Mouse (Mus musculus) MEL (cell line): ENCODE data around the gene Ube2g2. TPM values are rescaled to one million over a fixed set of nuclear protein-coding genes. Genes with fewer than 3 reads are reported as not detected.
A peak's percentile ranks its signal among the peaks of the same experiment; 100 is the strongest.

Source experiments
- DNase-seq: peaks from one replicate; pipeline ENCODE4 v3.0.0; 2011; ENCODE audit warnings: low read depth, low spot score
- H3K27ac ChIP-seq: 2 replicates; pipeline ENCODE4 v1.5.1; 2012; ENCODE audit warnings: low read depth, mild to moderate bottlenecking, control low read depth, low read length, moderate library complexity; ENCODE audit not compliant: control insufficient read depth
- H3K27me3 ChIP-seq, 2 experiments: fragments of 150-350 bp in 1 of 2; sonication (generic) in 1 of 2; 2 replicates each; pipeline ENCODE4 v1.6.1; 2012; ENCODE audit warnings: low read length in 2 of 2, mild to moderate bottlenecking in 2 of 2, improper control_type of control experiment in 1 of 2, moderate library complexity in 1 of 2; ENCODE audit not compliant: insufficient read depth in 2 of 2, control insufficient read depth in 1 of 2
- H3K36me3 ChIP-seq, 2 experiments: 2 replicates each; pipeline ENCODE4 v1.6.1; 2012 to 2014; ENCODE audit warnings: low read length in 2 of 2, improper control_type of control experiment in 1 of 2, inconsistent platforms in 1 of 2, mild to moderate bottlenecking in 1 of 2; ENCODE audit not compliant: insufficient read depth in 2 of 2, control insufficient read depth in 1 of 2
- H3K4me1 ChIP-seq, 2 experiments: fragments of 150-350 bp in 1 of 2; sonication (generic) in 1 of 2; 2 replicates each; pipeline ENCODE4 v1.6.1; 2012; ENCODE audit warnings: low read length in 2 of 2, improper control_type of control experiment in 1 of 2, mild to moderate bottlenecking in 1 of 2; ENCODE audit not compliant: insufficient read depth in 2 of 2, control insufficient read depth in 1 of 2
- H3K4me3 ChIP-seq, 2 experiments: fragments of 150-350 bp in 1 of 2; sonication (generic) in 1 of 2; 2 replicates each; pipeline ENCODE4 v1.5.1; 2012; ENCODE audit warnings: low read depth in 2 of 2, low read length in 2 of 2, mild to moderate bottlenecking in 2 of 2, moderate library complexity in 2 of 2, control low read depth in 1 of 2, improper control_type of control experiment in 1 of 2; ENCODE audit not compliant: control insufficient read depth in 1 of 2, insufficient read depth in 1 of 2
- H3K79me2 ChIP-seq: 2 replicates; pipeline ENCODE4 v1.6.1; 2012; ENCODE audit warnings: mild to moderate bottlenecking, low read length, moderate library complexity; ENCODE audit not compliant: control insufficient read depth, poor library complexity, insufficient read depth
- H3K9ac ChIP-seq: 2 replicates; pipeline ENCODE4 v1.6.1; 2012; ENCODE audit warnings: low read depth, mild to moderate bottlenecking, control low read depth, low read length, moderate library complexity; ENCODE audit not compliant: control insufficient read depth, poor library complexity, severe bottlenecking
- H3K9me3 ChIP-seq: fragments of 150-350 bp; sonication (generic); replicated peaks from 2 replicates; pipeline ENCODE4 v1.6.1; 2012; ENCODE audit warnings: mild to moderate bottlenecking, low read length, improper control_type of control experiment, moderate library complexity; ENCODE audit not compliant: insufficient read depth
- BHLHE40 ChIP-seq: IDR thresholded peaks from 2 replicates; pipeline ENCODE4 v1.6.1; 2012; ENCODE audit warnings: low read depth, mild to moderate bottlenecking, inconsistent platforms, low read length, improper control_type of control experiment, borderline replicate concordance
- CHD1 ChIP-seq: IDR thresholded peaks from 2 replicates; pipeline ENCODE4 v1.6.1; 2012; ENCODE audit warnings: low read depth, mild to moderate bottlenecking, inconsistent platforms, low read length, improper control_type of control experiment
- CHD2 ChIP-seq: IDR thresholded peaks from 2 replicates; pipeline ENCODE4 v1.6.1; 2011; ENCODE audit warnings: low read length, improper control_type of control experiment
- E2F4 ChIP-seq: IDR thresholded peaks from 2 replicates; pipeline ENCODE4 v1.6.1; 2011; ENCODE audit warnings: low read depth, low read length, improper control_type of control experiment, borderline replicate concordance
- ELF1 ChIP-seq: IDR thresholded peaks from 2 replicates; pipeline ENCODE4 v1.6.1; 2014; ENCODE audit warnings: low read depth, mild to moderate bottlenecking, inconsistent platforms, low read length, improper control_type of control experiment, moderate library complexity
- EP300 ChIP-seq, 2 experiments: IDR thresholded peaks; 2 replicates each; pipeline ENCODE4 v1.6.1; 2011; ENCODE audit warnings: improper control_type of control experiment in 2 of 2, low read length in 2 of 2, low read depth in 1 of 2, mild to moderate bottlenecking in 1 of 2
- GABPA ChIP-seq: IDR thresholded peaks from 2 replicates; pipeline ENCODE4 v1.6.1; 2012; ENCODE audit warnings: low read depth, mild to moderate bottlenecking, inconsistent platforms, low read length, improper control_type of control experiment, moderate library complexity
- HCFC1 ChIP-seq: IDR thresholded peaks from 2 replicates; pipeline ENCODE4 v1.6.1; 2012; ENCODE audit warnings: low read depth, mild to moderate bottlenecking, inconsistent platforms, low read length, improper control_type of control experiment, moderate library complexity
- MAX ChIP-seq: IDR thresholded peaks from 2 replicates; pipeline ENCODE4 v1.6.1; 2011; ENCODE audit warnings: low read length, improper control_type of control experiment
- MAZ ChIP-seq: IDR thresholded peaks from 2 replicates; pipeline ENCODE4 v1.6.1; 2012; ENCODE audit warnings: low read depth, mild to moderate bottlenecking, inconsistent platforms, low read length, improper control_type of control experiment
- MEF2A ChIP-seq: IDR thresholded peaks from 2 replicates; pipeline ENCODE4 v1.6.1; 2014; ENCODE audit warnings: low read depth, mild to moderate bottlenecking, inconsistent platforms, low read length, improper control_type of control experiment; ENCODE audit not compliant: poor library complexity, insufficient replicate concordance, severe bottlenecking; ENCODE audit errors: extremely low read depth
- MXI1 ChIP-seq: IDR thresholded peaks from 2 replicates; pipeline ENCODE4 v1.6.1; 2011; ENCODE audit warnings: mild to moderate bottlenecking, low read depth, low read length, improper control_type of control experiment
- MYC ChIP-seq: IDR thresholded peaks from 2 replicates; pipeline ENCODE4 v1.6.1; 2011; ENCODE audit warnings: low read depth, mild to moderate bottlenecking, low read length, improper control_type of control experiment, moderate library complexity
- NELFE ChIP-seq: IDR thresholded peaks from 2 replicates; pipeline ENCODE4 v1.6.1; 2011; ENCODE audit warnings: low read depth, low read length, improper control_type of control experiment
- NRF1 ChIP-seq: IDR thresholded peaks from 2 replicates; pipeline ENCODE4 v1.6.1; 2014; ENCODE audit warnings: low read depth, mild to moderate bottlenecking, inconsistent platforms, low read length, improper control_type of control experiment, moderate library complexity; ENCODE audit not compliant: poor library complexity, insufficient read depth, severe bottlenecking
- POLR2A ChIP-seq, 2 experiments: IDR thresholded peaks; 2 replicates each; pipeline ENCODE4 v1.6.1; 2011 to 2012; ENCODE audit warnings: low read length in 2 of 2, mild to moderate bottlenecking in 2 of 2, control low read depth in 1 of 2, improper control_type of control experiment in 1 of 2, low read depth in 1 of 2, moderate library complexity in 1 of 2; ENCODE audit not compliant: control insufficient read depth in 1 of 2, insufficient read depth in 1 of 2, poor library complexity in 1 of 2
- POLR2AphosphoS2 ChIP-seq: IDR thresholded peaks from 2 replicates; pipeline ENCODE4 v1.6.1; 2011; ENCODE audit warnings: low read length, improper control_type of control experiment
- POLR2AphosphoS5 ChIP-seq: IDR thresholded peaks from 2 replicates; pipeline ENCODE4 v1.6.1; 2012; ENCODE audit warnings: low read depth, borderline replicate concordance, mild to moderate bottlenecking, inconsistent platforms, low read length, moderate library complexity, mixed read lengths
- RAD21 ChIP-seq: IDR thresholded peaks from 2 replicates; pipeline ENCODE4 v1.6.1; 2011; ENCODE audit warnings: mild to moderate bottlenecking, low read depth, low read length, improper control_type of control experiment
- RCOR1 ChIP-seq: IDR thresholded peaks from 2 replicates; pipeline ENCODE4 v1.6.1; 2012; ENCODE audit warnings: low read depth, mild to moderate bottlenecking, inconsistent platforms, low read length, improper control_type of control experiment
- SIN3A ChIP-seq: IDR thresholded peaks from 2 replicates; pipeline ENCODE4 v1.6.1; 2012; ENCODE audit warnings: low read length, improper control_type of control experiment, inconsistent platforms
- TBP ChIP-seq: IDR thresholded peaks from 2 replicates; pipeline ENCODE4 v1.8.0; 2011; ENCODE audit warnings: low read depth, low read length, improper control_type of control experiment
- TCF12 ChIP-seq: IDR thresholded peaks from 2 replicates; pipeline ENCODE4 v1.6.1; 2014; ENCODE audit warnings: low read depth, mild to moderate bottlenecking, inconsistent platforms, low read length, improper control_type of control experiment, moderate library complexity
- USF1 ChIP-seq: IDR thresholded peaks from 2 replicates; pipeline ENCODE4 v1.6.1; 2014; ENCODE audit warnings: low read depth, mild to moderate bottlenecking, inconsistent platforms, low read length, improper control_type of control experiment, moderate library complexity
- USF2 ChIP-seq, 2 experiments: IDR thresholded peaks; 2 replicates each; pipeline ENCODE4 v1.6.1; 2011 to 2012; ENCODE audit warnings: improper control_type of control experiment in 2 of 2, low read length in 2 of 2, borderline replicate concordance in 1 of 2, inconsistent platforms in 1 of 2, low read depth in 1 of 2, mild to moderate bottlenecking in 1 of 2; ENCODE audit not compliant: insufficient read depth in 1 of 2
- ZC3H11A ChIP-seq: IDR thresholded peaks from 2 replicates; pipeline ENCODE4 v1.6.1; 2012; ENCODE audit warnings: low read depth, mild to moderate bottlenecking, inconsistent platforms, low read length, improper control_type of control experiment
- ZKSCAN1 ChIP-seq: IDR thresholded peaks from 2 replicates; pipeline ENCODE4 v1.6.1; 2012; ENCODE audit warnings: low read depth, mild to moderate bottlenecking, inconsistent platforms, low read length, improper control_type of control experiment, moderate library complexity
- ZMIZ1 ChIP-seq: IDR thresholded peaks from 2 replicates; pipeline ENCODE4 v1.6.1; 2012; ENCODE audit warnings: low read depth, mild to moderate bottlenecking, inconsistent platforms, low read length, improper control_type of control experiment, moderate library complexity
- polyA plus RNA-seq, 2 experiments: library from polyadenylated mRNA; stranded (reverse) in 1 of 2; unstranded in 1 of 2; fragments of >175 nt in 1 of 2; fragments of >200 nt in 1 of 2; gene quantifications; 2 replicates each; pipeline versions ENCODE4 v1.2.1 to v1.2.4; 2012; ENCODE audit warnings: low replicate concordance in 2 of 2, low read depth in 1 of 2; ENCODE audit not compliant: insufficient read length in 2 of 2, insufficient read depth in 1 of 2, missing spikeins in 1 of 2
- total RNA-seq: library from RNA; depleted of rRNA; stranded (reverse); fragments of 300-350 nt; gene quantifications from 2 replicates; pipeline ENCODE4 v1.2.3, GENCODE M21; 2012; rRNA removed

Ube2g2 gene
- total RNA-seq, result 55.2 and 62.4 TPM in 2 replicates
- 100 to 1,000 TPM in 1 of 2 experiments, not detected in 1; 112 TPM for polyA plus RNA-seq

DNA sequence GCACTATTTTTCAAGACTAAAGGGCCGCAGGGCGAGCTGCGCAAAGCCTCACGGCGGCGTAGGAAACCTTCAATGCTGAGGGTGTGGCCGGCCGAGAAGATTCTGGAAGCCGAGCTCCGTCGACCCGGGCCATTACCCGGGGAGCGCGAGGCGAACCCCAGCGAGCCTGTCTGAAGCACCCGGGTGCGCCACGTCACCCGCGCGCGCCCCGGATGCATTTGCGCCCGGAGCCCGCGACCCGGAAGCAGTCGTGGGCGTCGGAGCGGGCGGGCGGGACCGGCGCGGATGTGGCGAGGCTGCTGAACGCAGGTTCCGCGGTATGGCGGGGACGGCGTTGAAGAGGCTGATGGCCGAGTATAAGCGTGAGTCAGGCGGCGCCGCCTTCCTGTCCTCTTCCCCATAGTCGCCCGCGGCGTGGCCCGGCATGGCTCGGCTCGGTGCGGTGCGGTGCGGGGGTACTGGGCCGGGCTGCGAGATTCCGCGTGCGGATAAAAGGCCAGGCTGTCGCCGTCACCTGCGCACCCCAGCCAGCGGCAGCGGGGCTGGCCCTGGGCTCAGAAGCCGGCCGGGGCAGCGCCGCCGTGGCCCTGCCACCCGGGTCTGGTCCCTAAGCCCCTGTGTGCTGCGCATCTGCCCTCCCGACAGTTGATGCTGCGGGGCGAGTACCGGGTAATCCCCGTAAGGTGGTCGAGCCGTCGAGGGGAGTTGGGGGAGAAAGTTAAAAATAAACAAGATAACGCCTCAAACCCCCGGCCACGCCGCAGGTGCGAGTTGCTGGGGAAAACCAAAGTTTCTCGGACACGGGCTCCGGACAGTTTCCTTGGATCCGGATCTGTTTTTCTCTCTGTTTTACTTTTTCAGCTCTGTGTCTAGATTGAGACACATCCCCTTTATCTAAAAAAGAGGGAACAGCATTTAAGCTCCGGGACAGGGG lies at the start of gene Ube2g2:
Gene Ube2g2 (plus strand): TSS at position 221 of the 934 bp plus-strand sequence.
- Histone ChIP-seq H3K9ac (peak within 1 kb of the TSS; percentile 95), H3K36me3 (peaks cover 2 to 10% of the 10 kb centered on the region in 2 experiments; a peak in 3 of 4 replicates), H3K4me1 (peaks cover 2 to 6% of the 10 kb centered on the region in 2 experiments), H3K79me2 (peaks cover 47% of the 10 kb centered on the region), H3K9me3 (no peaks in the 10 kb centered on the region), H3K4me3 (peak within 1 kb of the TSS; percentile 92 to 95), H3K27me3 (no peaks in the 10 kb centered on the region), H3K27ac (peak within 1 kb of the TSS; percentile 91)
- peak; percentile 94 for DNase-seq
- TF ChIP-seq ZC3H11A (peak; percentile 44; the same call in 1 of the 2 replicates), ZMIZ1 (peak; percentile 54; the same call in 1 of the 2 replicates), EP300 (IDR thresholded peaks at IDR 0.05; ENCODE audit: low read depth in 1 of 2, low read length in 2 of 2) (peak in 1 of 2 experiments; percentile 4; a peak in 1 of 4 replicates), GABPA (no peak), CHD1 (no peak), RAD21 (no peak), USF2 (IDR thresholded peaks at IDR 0.05; ENCODE audit: borderline replicate concordance in 1 of 2, insufficient read depth in 1 of 2, low read depth in 1 of 2, low read length in 2 of 2) (no peak), POLR2AphosphoS5 (no peak), MYC (0 out of 2 replicates have a peak, but pooled peaks have one; percentile 64), TCF12 (0 out of 2 replicates have a peak, but pooled peaks have one; percentile 46), MAZ (peak; percentile 82; the same call in 1 of the 2 replicates), NRF1 (peak; percentile 31; the same call in 1 of the 2 replicates), CHD2 (peak; percentile 57), NELFE (peak; percentile 78), MXI1 (peak; percentile 75; the same call in 1 of the 2 replicates), MAX (peak; percentile 56; the same call in 1 of the 2 replicates), MEF2A (no peak), TBP (0 out of 2 replicates have a peak, but pooled peaks have one; percentile 57), USF1 (peak; percentile 40; the same call in 1 of the 2 replicates), RCOR1 (0 out of 2 replicates have a peak, but pooled peaks have one; percentile 6), HCFC1 (peak; percentile 95), POLR2AphosphoS2 (peak; percentile 97), ELF1 (peak; percentile 81), SIN3A (peak; percentile 66), POLR2A (IDR thresholded peaks at IDR 0.05; ENCODE audit: control insufficient read depth in 1 of 2, insufficient read depth in 1 of 2, low read depth in 1 of 2, low read length in 2 of 2, poor library complexity in 1 of 2) (peak; percentile 54 to 85; a peak in 2 of 4 replicates), E2F4 (0 out of 2 replicates have a peak, but pooled peaks have one; percentile 25), BHLHE40 (no peak), ZKSCAN1 (no peak)
